Mouse (Mus musculus): ENCODE measurements around the gene Usp3. TPM values are rescaled to one million over a fixed set of nuclear protein-coding genes. Genes with fewer than 3 reads are reported as not detected.

Gene Usp3
- total RNA-seq, 2 experiments from 2014 or later, result 33.0 to 41.0 TPM

GRCm38 (mm10) chr9:66604349-66605206 lies 11.6 kb upstream of the Usp3 start:
- no peak for DNase-seq (ENCODE audit: low spot score in 2 of 2)

DNA sequence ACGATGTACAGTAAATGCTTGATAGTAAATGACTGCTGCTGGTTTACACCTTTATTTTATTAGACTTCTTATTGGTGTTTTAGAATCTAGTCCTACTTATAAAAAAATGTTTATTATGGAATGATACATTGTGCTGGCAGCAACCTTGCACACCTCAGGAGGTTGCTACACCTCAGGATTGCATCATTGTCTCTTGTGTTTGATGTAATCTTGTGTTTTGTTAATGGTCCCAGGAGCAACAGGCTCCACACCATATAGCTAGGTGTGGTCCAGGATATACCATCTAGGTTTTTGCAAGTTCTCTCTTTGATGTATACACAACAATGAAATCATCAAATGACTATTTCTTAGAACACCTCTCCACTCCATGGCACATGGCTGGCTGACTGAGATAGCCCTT lies 11.0 kb upstream of the Usp3 start:
- DNase-seq (ENCODE audit: low spot score in 2 of 2), result no peak

- DNase-seq (ENCODE audit: low spot score in 2 of 2), result peak in 1 of 2 experiments; percentile 17
These were observed 8.1 kb upstream of the Usp3 start for GRCm38 (mm10) chr9:66601006-66601405.

- DNase-seq (ENCODE audit: low spot score in 2 of 2), result peak in 1 of 2 experiments; percentile 6
These were observed 7.6 kb upstream of the Usp3 start for GRCm38 (mm10) chr9:66600551-66600950.

DNA sequence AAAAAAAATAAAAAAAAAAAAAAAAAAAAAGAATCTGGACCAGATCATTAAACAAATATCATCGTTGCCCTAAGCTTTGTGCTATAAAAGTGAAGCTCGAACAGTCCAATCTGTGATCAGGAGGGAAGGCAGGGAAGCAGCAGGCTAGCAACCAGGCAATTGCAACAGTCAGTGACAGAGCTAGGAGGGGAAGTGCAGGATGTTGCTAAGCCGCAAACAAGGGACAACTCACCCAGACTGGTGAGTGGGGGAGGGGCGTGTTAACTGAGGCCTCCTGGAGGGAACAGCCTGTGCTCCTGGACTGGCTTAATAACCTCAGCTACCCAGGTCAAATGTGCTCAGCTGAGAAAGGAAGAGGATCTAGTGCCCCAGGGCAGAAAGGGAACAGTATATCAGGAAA lies 6.6 kb upstream of the Usp3 start:
- peak in 1 of 2 experiments; percentile 44 for DNase-seq (ENCODE audit: low spot score in 2 of 2)

DNA sequence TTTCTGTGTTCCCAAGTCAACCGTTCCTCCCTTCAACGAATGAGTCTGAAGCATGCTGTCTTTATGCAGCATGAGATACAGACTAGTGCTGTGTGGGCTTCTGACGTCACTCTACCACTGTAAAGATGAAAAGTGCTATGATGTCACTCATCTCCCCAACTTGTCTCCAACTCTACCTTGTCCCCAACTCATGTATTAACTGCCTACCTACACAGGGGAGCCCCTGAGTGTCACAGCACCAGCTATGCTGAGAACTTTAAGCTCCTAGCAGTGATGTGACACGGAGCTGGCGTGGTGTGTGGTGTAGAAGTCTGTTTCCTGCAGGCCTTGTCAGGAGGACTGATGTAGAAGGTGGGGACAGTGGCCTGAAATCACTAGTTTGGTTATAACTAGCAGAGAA lies 5.7 kb upstream of the Usp3 start:
- no peak for DNase-seq (ENCODE audit: low spot score in 2 of 2)

GRCm38 (mm10) chr9:66597480-66598215 lies 4.7 kb upstream of the Usp3 start:
- no peak for DNase-seq (ENCODE audit: low spot score in 2 of 2)

DNA sequence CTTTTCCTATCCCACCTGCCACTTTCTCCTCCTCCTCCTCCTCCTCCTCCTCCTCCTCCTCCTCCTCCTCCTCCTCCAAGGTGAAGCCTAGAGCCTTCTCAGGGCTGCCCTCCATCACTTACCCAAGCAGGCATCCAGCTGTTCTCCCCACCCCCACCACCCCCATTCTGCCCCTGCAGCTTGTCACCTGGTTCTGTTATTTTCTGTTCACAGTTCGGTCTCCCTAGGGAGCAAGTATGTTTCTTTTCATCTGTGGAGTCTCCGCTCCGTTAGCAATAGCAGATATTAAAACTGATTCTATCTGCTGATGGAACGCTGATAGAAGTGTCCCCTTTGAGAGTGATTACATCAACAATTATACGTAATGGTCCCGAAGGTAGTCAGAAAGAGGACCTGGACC lies 4.1 kb upstream of the Usp3 start:
- DNase-seq (ENCODE audit: low spot score in 2 of 2), result no peak

DNA sequence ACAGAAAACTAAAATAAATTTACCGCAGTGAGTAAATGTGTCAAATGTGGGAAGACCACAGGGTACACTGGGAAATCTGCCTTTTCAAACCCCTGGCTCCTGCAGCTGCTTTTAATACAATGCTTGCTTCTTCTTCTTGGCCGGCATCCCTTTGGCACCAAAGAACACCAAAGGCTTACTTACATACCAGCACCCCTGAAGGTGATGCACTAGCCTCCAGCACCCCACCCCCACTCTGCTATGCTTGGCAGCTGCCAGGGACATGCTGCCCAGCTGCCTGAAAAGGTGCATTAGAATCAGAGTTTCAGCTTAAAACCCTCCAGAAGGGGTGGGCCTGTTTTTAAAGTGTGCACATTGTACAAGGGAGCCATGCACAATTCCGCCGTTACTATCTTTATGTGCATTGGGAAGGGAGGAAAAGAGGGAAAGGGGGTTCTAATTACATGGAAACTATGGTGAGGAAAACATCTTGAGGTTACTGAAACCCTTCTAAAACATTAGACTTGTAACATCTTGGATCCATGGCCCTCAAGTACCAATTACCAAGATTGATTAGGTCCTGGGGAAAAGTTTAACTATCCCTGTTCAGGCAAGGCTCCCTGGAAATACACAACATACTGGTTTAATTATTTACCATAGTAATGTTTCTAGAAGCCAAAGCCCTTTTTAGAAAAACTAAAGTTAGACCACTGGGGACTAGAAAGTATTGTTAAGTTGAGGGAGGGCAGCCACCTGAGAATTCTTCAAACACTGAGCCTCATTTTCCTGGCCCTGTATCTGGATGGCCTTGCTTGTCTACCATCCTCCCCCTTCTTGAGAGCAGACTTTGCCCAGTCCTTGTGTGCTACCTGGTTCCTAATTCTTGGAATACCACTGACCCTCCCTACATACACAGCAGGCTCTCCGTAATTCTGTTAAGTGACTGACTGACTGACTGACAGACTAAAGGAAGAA lies 3.1 kb upstream of the Usp3 start:
- no peak for DNase-seq (ENCODE audit: low spot score in 2 of 2)

DNA sequence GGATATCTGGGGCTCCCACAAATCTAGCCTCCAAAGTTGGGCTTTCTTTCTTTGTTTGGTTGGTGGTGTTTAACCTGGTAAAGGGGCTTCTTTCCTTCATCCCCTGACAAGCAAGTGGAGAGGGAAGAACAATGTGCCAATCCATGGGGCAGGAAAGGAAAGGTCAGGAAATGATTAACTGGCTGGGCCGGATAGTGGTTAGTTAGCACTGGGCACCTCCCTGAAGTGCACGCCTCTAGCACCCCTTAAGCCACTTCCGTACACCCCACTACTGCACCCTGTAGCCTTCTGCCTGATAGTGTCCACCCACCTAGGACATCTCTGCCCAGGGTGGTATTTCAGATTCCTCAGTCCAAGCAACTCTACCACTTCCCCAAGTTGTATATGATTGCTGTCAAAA lies 1.1 kb upstream of the Usp3 start:
- DNase-seq (ENCODE audit: low spot score in 2 of 2), result no peak

- no peak for DNase-seq (ENCODE audit: low spot score in 2 of 2)
These were observed 649 bp upstream of the Usp3 start for GRCm38 (mm10) chr9:66593613-66593969.

- peak; percentile 50 to 54 for DNase-seq (ENCODE audit: low spot score in 2 of 2)
These were observed 894 bp downstream of the Usp3 start for GRCm38 (mm10) chr9:66591851-66592645.

DNA sequence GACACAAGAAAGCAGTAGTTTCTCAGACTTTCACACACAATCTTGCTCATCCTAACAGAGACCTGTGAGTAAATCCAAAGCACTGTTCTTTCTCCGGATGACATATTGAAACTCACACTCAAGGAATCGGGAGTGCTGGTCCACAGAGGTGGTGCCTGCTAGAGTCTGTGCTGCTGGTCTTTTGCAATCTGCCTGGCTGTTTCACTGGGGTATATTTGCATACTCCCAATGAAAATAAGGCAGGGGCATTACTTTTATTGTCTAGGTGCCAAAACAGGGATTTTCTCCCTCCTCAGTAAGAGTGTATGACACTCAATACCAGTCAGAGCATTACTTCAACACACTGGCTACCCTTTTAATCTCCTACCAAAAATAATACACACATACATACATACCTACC lies 2.9 kb downstream of the Usp3 start:
- no peak for DNase-seq (ENCODE audit: low spot score in 2 of 2)

- no peak for DNase-seq (ENCODE audit: low spot score in 2 of 2)
These were observed 5.9 kb downstream of the Usp3 start for GRCm38 (mm10) chr9:66587016-66587415.

GRCm38 (mm10) chr9:66586533-66586932 lies 6.4 kb downstream of the Usp3 start:
- no peak for DNase-seq (ENCODE audit: low spot score in 2 of 2)

DNA sequence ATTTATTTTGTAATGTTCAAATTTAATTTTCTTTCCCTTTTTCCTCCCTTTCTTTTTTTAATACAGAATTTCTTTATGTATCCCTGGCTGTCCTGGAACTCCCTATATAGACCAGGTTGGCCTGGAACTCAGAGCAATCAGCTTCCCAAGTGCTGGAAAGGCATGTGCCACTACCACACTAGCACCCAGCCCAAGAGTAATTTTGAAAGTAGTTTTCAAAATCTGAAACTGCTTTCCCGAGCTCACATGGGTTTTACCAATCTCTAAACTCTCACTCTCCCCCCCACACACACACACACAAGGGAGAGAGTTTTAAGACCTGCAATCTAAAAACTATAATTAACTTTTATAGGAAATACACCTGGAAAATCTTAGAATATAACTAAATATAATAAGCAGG lies 7.8 kb downstream of the Usp3 start:
- DNase-seq (ENCODE audit: low spot score in 2 of 2), result no peak

GRCm38 (mm10) chr9:66584176-66584575 lies 8.8 kb downstream of the Usp3 start:
- DNase-seq (ENCODE audit: low spot score in 2 of 2), result no peak

- no peak for DNase-seq (ENCODE audit: low spot score in 2 of 2)
These were observed 9.7 kb downstream of the Usp3 start for GRCm38 (mm10) chr9:66583244-66583643.

DNA sequence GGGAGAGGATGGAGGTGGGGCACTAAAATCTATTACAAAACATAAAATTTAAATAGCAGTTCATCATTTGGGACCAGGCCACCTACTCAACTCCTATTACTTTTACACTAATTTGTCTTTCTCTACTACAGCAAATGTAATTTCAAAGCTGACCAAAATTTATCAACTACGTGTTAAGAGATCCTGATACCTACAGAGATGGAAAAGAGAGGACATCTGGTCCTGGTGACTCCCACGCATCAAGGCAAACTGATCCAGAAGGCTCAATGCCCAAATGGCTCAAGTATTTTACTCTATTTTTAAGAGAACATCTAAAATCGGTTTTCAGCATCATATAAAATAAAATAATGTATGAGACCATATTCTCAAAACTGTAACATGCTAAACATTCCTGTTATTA lies 11.2 kb downstream of the Usp3 start:
- DNase-seq (ENCODE audit: low spot score in 2 of 2), result no peak

GRCm38 (mm10) chr9:66580722-66581121 lies 12.2 kb downstream of the Usp3 start:
- DNase-seq (ENCODE audit: low spot score in 2 of 2), result no peak

DNA sequence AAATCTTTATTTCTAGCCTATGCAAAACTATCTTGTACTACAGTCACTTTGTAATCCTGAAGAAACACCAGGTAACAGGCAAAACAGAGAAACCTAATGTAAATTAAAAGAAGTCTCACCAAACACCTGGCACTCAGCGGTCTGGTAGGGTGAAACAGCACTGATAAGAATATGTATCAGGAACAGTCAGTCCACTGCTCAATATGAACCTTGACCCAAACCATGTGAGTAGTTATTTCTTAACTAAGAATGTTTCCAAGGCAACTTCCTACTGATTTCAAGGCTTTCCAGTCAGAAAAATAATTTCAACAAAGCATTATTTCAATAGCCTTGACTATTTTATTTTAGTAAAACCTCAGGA lies 17.1 kb downstream of the Usp3 start:
- DNase-seq (ENCODE audit: low spot score in 2 of 2), result no peak
